Mouse (Mus musculus): ENCODE results near the gene Aicda. TPM values are rescaled to one million over a fixed set of nuclear protein-coding genes. Genes with fewer than 3 reads are reported as not detected.
A peak's percentile ranks its signal among the peaks of the same experiment; 100 is the strongest.
"Not testable (repeated sequence)": the region's sequence is repeated elsewhere in the genome, so short reads cannot be mapped to it uniquely, and the experiment has no call there.

Aicda gene
- not detected for total RNA-seq (2021)
- long read RNA-seq, experiment 1 = 0 reads
- long read RNA-seq, experiment 2 = 0 reads

DNA sequence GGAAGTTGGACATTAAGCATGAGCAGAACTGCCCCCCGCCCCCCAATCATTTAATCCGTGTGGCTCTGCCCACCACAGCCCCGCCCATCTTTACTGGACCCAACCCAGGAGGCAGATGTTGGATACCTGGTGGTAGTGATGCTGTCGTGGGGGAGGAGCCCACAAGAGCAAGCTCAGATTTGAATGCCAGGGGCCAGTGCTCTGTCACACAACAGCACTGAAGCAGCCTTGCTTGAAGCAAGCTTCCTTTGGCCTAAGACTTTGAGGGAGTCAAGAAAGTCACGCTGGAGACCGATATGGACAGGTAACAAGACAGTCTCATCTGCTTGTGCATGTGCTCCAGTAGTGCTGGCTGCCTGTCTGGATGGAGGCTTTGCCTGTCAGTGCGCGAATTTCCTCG is at the start of gene Aicda:
Gene Aicda, plus strand, starts transcription at position 196 of the 400 bp plus-strand sequence.
- no peak for DNase-seq (ENCODE audit: low spot score in 2 of 2)

DNA sequence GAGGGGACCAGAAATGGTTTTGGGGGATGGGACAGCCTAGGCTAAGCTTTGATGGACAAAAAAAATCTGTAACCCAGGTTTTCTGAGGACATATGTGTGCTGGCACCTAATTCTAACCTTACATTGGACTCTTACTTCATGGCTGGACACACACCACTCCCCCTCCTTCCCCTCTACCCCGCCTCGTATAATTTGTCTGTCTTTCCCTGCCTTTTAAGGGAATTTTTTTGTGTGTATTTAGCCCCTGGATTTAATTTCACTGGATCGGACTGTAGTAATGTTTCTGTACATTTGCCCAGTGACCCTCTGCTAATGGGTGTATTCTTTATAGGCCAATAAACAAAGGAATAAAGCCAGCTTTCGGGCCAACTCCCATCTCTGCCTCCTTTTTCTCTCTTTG is 48.6 kb upstream of the Aicda start:
- DNase-seq (ENCODE audit: low spot score in 2 of 2) = no peak

DNA sequence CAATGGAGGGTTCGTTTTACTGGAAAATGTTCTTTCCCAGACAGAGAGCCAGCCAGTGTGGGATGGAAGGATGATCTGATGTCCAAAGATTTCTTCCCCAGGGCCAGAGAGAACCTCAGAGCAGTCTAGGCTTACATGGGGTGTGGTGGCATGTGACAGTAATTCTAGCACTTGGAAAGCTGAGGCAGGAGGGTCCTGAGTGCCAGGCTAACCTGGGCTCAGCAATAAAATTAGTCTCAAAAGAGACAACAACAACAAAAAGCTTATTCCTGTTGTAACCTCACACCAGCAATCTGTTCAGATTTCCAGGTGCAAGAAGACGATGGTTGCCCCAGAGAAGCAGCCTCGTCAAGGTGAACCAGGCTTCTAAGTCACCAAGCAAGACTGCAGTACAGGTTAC is 48.1 kb upstream of the Aicda start, which contains the start of gene Mfap5:
Gene Mfap5, plus strand, starts transcription at position 301 of the 400 bp plus-strand sequence.
- DNase-seq (ENCODE audit: low spot score in 2 of 2) = no peak

DNA sequence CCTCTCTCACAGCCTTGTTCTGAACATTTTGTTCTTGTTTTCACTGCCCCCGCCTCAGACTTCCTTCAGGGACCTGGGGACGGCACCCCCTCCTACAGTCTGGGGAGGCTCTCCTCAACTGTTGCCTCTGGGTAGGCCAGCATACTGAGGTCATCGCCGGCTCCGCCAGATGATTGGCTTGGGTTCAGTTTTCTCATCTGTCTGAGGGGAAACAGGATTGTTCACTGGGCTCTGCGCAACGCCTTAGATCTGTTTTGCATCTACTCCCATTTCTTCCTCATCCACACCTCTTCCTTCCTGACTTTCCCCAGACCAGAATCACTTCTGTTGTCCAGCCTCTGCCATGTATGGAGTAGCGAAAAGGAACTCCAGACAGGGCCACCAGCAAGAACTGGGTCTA is 45.1 kb upstream of the Aicda start:
- peak; percentile 37 to 59 for DNase-seq (ENCODE audit: low spot score in 2 of 2)

DNA sequence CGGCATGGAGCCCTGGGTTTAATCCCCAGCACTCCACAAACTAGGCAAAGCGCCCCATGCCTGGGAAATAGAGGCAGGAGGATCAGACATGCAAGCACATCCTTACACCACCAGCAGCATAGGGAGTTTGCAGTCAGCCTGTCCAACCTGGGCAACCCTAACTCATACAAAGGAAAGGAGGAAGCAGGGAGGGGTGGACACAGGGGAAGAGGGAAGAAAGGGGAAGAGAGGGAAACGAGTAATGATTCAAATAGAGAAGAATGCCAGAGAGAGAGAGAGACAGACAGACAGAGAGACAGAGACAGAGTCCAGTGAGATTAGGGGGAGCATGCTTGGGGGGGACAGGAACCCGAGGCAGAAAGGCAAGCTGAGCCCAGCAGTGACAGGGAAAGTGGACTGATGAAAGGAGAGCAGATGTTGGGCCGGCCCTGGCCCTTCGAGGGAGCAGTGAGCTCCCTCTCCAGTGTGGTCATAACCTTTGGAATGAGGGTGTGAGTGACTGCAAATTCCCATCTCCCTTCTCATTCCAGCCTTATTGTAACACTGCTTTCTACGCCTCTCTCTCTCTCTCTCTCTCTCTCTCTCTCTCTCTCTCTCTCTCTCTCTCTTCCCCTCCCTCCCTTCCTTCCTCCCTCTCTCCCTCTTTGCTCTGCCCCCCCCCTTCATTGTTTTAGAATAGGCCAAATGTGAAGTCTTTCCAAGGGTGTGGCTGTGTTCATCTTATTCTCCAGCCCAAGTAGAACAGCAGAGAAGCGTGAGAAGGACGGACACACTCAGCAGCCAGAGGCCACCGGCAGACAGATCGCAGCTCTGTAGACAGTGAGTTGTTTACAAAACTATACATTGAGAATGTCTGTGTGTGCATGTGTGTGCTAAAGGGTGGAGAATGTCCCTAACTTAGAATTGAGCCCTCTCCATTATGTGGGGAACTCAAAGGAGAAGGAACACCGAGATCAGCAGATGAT is 40.4 kb upstream of the Aicda start:
- no peak for DNase-seq (ENCODE audit: low spot score in 2 of 2)

DNA sequence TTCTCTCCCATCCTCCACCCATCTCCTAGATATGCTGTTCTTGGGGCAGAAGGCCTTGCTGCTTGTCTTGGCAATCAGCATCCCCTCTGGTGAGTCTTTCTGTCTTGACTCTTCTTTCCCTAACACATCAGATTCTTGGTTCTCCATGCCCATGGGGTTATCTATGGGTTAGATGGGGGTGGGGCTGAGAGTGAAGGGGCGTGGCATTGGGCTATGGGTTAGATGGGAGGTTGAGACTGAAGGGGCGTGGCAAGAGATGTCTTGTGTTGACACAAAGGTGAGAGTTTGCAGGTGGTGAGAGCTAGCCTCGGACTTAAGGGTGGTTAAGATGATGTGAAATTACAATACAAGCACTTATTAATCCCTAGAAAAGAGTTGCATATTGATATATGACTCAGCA is 39.3 kb upstream of the Aicda start:
- DNase-seq (ENCODE audit: low spot score in 2 of 2) = no peak

DNA sequence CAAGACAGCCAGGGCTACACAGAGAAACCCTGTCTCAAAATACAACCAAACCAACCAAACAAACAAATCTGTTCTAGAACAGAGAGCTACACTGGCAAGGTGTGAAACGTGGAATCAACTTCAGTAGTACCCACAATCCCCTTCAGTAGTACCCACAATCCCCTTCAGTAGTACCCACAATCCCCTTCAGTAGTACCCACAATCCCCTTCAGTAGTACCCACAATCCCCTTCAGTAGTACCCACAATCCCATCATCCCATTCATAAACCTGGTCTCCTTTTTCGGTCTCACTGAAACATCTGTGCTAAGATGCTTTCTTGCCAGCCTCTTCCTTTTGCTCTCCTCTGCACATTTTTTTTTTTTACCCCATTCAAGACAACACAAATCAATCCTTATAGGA is 37.8 kb upstream of the Aicda start:
- not testable (repeated sequence) for DNase-seq (ENCODE audit: low spot score in 2 of 2)

DNA sequence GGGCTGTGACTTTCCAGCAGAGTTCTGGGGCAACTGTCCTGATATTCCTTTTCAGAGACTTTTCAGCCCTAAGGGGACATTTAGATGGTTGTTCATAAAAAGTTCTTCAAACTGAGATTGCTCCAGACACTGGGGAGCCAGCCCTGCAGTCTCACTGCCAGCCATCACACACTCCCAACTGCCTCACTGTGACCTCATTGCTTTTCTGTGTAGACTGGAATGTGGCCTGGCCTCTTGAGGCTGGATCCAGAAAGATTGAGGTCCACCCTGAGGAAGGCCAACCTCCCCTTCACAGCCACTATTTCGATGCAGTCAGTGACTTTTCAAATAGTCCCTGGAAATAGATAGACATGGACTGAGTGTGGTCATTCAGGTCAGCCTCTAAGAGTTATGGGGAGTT is 35.9 kb upstream of the Aicda start:
- no peak for DNase-seq (ENCODE audit: low spot score in 2 of 2)

DNA sequence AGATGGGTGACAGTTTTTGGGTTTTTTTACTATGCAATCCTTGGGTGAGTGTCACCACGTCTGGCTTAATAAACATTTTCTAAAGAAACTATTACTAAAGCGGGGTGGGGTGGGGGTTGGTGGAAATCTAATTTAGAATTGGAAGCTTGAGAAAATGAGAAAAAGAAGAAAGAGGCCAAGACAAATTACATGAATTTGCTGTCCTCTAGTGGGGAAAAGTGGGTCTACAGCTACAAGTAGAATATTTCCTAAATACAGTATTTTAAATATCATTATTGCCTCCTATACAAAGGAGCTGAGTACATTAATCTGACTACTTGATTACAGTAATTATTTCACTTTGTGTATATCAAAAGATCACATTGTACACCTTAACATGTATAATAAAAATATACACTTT is 34.2 kb upstream of the Aicda start:
- DNase-seq (ENCODE audit: low spot score in 2 of 2) = no peak

DNA sequence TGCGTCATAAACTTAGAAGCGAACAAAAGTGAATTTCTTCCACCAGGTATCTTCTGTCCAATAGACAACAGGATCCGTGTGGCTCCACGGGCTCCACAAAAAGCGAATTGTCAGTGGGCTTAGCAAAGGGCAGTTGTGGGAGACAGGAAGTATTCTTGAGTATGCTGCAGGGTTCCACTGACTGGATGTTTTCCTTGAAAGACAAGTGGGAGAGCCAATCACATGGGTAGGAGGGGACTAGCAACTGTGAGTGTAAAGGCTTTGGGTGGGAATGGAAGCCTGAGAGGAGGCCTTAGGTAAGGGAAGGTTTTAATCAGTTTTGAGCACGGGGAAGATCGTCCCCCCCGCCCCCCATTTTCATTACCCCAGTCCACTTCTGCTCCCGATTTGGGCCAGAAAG is 31.0 kb upstream of the Aicda start:
- no peak for DNase-seq (ENCODE audit: low spot score in 2 of 2)

DNA sequence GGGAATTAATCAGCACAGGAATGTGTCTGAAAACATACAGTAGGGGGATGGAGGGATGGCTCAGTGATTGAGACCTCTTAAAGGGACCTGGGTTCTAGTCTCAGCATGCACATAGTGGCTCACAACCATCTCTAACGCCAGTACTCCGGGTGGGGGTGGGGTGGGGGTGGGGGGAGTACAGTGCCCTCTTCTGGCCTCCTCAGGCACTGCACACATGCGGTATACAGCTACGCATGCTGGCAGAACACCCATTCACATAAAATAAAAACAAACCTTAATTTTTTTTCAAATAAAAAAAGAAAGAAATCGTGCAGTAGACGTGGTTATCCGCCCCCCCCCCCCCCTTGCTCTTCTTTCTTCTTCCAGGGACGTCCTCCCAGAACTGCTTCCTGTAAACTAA is 30.3 kb upstream of the Aicda start:
- DNase-seq (ENCODE audit: low spot score in 2 of 2) = no peak

DNA sequence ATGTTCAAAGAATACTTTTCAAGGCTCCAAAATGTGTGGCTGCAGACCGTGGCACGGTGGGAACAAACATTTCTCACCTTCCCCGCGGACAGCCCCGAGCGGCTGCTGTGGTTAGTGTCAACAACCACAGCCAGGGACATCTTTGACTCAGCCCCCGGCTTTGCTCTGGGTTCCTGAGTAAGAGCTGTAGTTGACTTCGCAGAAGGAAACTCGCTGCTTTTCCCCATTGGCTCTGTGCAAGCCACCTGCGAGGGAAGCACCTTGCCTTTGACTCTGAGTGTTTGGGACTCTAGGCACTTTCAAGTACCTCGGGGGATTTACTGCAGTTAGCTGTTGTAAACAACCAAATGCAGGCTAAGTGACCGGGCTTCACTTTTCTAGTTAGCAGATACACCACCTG is 26.0 kb upstream of the Aicda start:
- no peak for DNase-seq (ENCODE audit: low spot score in 2 of 2)

DNA sequence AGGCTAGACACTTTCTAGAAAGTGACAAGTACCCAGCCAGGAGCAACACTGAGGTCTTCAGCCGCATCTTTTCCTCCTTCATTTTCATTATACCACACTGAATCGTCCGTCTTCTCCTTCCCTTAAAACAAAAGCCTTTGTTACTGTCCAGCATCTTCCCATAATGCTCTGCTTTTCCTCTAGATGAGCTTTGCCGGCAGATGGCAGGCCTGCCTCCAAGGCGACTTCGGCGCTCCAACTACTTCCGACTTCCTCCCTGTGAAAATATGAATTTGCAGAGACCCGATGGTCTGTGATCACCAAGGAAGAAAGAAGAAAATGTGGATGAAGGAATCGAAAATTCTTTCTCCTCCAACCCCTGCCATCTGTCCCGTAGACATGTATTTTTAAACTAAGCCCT is 25.5 kb upstream of the Aicda start:
- DNase-seq (ENCODE audit: low spot score in 2 of 2) = no peak

DNA sequence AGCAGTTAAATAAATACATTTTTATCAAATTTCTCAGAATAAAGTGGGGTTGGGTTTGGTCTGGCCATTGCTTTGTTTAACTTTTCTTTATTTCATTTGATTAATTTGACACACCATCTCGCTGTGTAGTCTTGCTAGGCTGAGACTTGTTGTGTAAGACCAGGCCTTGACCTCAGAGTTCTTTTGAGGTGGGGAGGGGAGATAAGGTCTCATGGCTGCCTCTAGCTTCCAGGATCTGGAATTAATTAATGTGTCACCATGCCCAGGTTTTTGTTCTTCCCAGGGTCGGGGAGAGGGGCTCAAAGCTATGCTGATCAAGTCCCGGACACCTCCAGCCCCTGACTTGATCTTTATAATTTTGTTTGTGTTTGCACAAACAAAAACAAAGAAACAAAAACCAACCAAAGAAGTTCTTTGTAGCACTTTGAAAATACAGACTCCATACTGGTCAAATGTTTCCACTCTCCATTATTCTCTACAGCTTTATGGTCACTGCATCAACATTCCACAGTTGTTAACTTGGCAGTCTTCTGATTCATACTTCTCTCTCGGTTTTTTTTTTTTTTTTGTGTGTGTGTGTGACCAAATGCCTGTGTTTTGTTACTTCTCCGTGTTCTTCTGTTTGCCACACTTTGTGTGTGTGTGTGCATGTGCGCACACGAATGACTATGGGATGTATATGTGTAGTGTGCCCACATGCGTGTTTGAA is 22.0 kb upstream of the Aicda start:
- DNase-seq (ENCODE audit: low spot score in 2 of 2) = no peak

DNA sequence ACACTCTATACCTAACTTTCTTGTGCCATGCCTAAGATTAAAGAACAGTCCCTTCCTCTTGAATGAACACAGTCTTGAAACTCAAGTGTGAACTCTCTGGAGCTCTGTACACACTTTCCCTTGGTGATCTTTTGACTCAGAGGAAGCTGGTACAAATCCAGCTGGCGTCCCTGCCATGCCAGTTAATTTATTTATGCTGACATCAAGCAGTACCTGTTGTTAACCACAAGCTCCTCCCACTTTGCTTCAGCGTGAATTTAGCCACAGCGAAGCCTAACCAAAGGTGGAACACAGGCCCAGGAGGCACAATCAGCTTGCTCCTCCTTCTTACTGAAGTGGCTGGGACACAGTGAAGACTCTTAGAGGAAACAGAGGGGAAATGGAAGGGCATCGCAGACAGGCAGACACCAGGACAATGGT is 20.7 kb upstream of the Aicda start:
- DNase-seq (ENCODE audit: low spot score in 2 of 2) = no peak

DNA sequence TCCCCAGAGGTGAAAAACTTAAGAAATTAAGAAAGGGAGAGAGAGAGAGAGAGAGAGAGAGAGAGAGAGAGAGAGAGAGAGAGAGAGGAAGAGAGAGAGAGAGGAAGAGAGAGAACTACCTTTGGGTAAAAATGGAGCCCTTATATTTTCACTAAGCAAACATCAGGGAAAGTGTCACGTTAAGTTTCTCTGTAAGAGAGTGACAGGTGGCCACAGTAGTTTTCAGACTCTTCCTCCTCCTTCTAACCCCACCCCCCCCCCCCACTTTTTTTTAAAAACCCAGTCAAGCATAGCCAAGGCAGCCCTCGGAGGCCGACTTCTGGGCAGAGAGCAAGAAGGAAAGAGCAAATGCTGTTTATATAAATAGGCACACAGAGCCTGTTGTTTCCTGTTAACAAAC is 19.6 kb upstream of the Aicda start:
- DNase-seq (ENCODE audit: low spot score in 2 of 2) = no peak

DNA sequence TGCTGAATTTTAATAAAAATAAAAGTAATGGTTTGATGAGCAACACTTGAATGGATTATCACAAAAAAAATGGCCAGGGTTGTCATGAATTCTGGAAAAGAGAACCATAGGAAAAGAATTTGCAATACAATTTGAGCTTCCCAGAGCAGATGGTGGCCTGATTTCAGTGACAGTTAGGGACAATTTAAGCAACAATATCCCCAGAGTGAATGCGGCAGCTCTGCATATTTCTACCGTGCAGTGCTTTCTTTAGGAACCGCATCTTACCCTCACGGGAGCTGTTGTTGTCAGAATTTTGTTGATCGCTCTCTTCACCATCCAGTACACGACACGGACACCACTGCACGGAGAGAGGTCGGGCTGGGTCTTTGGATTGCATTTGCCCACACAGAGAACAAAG is 14.0 kb upstream of the Aicda start:
- no peak for DNase-seq (ENCODE audit: low spot score in 2 of 2)

DNA sequence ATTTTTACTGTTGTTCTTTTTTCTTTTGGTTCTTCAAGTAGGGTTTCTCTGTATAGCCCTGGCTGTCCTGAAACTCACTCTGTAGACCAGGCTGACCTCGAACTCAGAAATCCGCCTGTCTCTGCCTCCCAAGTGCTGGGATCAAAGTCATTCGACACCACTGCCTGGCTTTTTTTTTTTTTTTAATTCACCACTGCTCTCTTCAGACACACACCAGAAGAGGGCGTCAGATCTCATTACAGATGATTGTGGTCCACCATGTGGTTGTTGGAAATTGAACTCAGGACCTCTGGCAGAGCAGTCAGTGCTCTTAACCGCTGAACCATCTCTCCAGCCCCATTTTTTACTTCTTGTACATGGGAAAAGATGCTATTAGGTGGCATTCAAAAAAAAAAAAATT is 11.1 kb upstream of the Aicda start:
- DNase-seq (ENCODE audit: low spot score in 2 of 2) = not testable (repeated sequence)

DNA sequence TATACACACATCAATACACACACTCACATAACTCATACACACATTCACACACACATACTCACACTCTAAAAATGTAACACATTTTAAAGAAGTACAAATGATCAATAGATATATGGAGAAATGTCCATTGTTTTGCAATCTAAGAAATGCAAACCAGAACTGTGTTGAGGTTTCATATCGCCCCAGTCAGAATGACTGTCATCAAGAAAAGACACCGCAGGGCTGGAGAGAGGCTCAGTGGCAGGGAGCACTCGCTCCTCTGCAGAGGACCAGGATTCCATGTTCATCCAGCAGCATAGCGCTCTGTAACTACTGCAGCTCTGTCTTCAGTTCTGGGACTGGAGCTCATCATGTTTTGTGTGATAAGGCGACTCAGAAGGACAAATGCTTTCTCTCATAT is 10.0 kb upstream of the Aicda start:
- DNase-seq (ENCODE audit: low spot score in 2 of 2) = no peak

DNA sequence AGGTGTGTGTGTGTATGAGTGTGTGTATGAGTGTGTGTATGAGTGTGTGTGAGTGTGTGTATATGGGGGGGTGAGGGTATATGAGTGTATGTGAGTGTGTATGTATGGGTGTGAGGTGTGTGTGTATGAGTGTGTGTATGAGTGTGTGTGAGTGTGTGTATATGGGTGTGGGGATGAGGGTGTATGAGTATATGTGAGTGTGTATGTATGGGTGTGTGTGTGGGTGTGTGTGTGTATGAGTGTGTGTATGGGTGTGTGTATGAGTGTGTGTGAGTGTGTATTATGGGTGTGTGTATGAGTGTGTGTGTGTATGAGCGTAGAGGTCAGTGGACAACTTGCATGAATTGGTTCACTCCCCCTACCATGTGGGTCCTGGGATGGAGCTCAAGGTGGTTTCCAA is 8.9 kb upstream of the Aicda start:
- no peak for DNase-seq (ENCODE audit: low spot score in 2 of 2)

DNA sequence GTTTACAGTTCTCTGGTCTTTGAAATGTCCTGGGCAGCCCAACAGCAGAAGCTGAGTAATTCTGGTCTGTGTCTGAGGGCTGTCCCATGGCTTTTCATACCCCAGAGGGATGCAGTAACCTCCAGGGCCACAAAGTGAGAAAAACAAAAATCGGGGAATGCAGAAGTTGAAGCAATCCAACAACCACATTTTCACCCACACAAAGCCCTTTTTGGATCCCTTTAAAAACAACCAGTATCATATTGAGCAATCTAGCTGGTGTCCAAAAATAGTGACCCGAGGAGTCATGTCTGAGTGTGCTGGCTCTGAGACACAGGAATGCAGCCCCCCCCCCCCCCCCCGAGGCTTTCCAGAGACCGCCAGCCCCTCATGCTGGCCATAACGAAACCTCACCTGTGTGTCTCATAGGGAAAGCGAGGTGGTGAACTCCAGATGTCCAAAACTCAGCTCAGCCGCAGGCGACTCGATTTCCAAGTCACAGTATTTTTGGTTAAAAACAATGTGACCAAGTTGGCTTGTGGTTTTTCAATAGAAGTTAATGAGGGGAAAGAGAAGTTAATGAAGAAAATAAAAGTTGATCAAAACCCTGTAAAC is 8.2 kb upstream of the Aicda start:
- no peak for DNase-seq (ENCODE audit: low spot score in 2 of 2)

DNA sequence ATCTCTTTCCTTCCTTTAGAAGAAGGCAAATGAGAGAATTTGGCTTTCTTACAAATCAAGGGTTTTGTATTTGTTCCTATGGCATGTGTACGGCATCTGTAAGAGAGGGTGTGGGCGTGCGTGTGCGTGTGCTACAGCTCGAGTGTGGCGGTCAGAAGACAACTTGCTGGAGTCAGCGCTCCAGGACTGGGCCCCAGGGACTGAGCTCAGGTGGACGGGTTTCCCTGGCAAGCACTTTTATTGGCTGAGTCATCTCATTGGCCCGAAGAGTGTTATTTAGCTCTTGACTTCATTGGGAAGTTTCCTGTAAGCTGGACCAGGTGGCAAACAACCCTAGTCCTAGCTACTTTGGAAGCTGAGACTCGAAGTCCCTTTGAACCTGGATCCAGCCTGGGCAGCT is 7.7 kb upstream of the Aicda start:
- DNase-seq (ENCODE audit: low spot score in 2 of 2) = no peak

All from gastrocnemius, postnatal 4 days (tissue).